Mouse (Mus musculus): ENCODE results near the gene Smim27.

Smim27 gene

DNA sequence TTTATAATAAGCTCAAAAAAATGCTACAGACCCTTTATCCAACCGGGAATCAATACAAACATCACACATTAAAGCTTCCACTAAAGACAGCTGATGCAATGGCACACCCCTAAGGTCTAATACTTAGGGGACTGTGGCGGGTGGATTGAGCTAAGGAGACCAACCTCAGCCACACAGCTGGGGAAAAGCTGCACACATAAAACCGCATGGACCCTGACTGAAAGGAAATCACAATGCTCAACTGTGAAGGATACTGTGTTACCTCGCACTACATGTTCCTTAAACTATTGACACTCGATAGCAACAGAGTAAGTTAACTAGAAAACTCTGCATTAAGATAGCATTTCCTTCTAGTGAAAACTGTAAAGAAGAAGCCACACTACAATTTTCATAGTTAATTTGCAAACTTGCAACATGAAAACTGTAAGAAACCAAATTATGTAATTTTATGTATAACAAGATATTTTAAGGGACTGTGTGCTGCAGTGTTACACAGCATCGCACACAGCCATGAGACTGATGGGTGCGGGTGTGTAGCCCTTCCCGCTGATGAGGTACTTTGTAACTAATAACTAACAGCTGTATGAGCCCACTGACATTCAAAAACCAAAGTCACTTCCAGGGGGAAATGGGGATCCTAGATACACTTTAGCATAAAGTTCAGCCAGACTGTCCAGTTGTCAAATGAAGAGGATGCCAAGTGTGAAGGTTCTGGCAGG lies 14.8 kb upstream of the Smim27 start:
- in situ Hi-C loops (cut with MboI, MseI), result loop anchor here in 1 of 2 experiments (25.0 kb wide), 1 partner anchor 1458 kb away; the partner anchor contains the start of genes Dctn3 and Rpp25l

DNA sequence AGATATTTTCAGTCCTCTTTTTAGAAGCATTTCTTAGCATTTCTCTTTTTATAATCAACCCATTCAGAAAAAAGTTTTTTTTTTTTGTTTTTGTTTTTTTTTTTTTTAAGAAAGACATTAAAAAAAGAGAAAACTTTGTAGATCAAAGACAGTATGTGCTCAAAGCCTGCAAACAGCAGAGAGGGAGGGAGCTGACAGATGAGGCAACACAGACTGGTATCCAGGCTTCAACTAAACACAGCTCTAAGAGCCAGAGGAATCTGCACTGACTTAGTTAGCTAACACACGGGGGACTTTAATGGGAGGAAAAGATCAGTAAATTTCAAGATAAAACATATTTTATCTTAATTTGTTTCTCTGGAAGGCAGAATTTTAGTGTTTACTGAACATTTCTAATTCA lies 5.1 kb upstream of the Smim27 start:
- in situ Hi-C loops (cut with MboI, MseI), result loop anchor here in 1 of 2 experiments (10.0 to 25.0 kb wide), 2 partner anchors 1050 to 1448 kb away; partner anchors contain the start of genes Dcaf12, Dctn3 and Rpp25l

DNA sequence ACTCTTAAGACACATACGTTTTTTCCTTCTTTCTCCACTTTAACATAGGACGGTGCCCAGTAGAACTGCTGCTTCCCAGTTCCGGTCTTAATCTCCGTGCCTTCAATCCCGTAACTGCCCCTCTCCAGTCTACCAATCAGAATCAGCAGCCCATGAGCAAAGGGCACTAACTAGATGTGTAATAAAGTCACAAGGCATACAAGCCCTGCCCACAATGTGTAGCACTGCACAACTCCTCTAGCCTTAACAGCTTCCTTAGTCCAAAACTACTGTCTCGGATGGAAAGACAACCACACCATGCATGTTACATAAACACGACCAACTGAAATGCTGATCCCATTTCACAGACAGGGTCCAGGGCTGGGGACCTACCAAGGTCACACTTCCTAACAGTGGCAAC lies 1.7 kb upstream of the Smim27 start:
- in situ Hi-C loops (cut with MboI, MseI), result loop anchor here in 1 of 2 experiments (10.0 to 25.0 kb wide), 2 partner anchors 1047 to 1445 kb away; partner anchors contain the start of genes Dcaf12, Dctn3 and Rpp25l

DNA sequence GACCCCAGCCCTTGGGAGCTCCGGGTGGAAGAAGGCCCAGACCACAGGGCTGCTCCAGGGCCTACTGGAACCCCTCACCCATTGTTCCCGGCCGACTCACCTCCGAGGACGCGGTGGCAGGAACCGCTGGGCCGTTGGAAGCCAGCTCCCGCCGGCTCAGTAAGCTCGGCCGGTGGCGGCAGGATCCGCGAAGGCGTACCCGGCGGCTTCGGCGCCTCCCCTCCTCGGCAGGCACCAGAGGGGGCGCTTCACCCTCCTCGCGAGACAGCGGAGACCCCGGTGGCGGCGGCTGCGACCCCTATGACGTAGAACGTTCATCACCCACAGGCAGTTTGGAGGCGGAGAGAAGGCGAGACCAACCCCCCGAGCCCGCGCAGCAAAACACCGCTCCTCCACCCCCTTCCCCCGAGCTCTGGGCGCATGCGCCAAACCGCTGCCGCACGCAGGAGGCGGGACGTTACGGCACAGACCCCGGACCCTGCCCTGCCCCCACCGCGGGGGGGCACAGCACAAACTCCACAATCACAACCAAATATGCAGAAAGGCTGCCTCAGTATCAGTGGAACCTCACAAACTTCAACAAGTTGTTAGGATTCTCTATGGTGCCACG lies 1.1 kb upstream of the Smim27 start:
- in situ Hi-C loops (cut with MboI, MseI), result loop anchor here in 1 of 2 experiments (10.0 to 25.0 kb wide), 2 partner anchors 1046 to 1444 kb away; partner anchors contain the start of genes Dcaf12, Dctn3 and Rpp25l

DNA sequence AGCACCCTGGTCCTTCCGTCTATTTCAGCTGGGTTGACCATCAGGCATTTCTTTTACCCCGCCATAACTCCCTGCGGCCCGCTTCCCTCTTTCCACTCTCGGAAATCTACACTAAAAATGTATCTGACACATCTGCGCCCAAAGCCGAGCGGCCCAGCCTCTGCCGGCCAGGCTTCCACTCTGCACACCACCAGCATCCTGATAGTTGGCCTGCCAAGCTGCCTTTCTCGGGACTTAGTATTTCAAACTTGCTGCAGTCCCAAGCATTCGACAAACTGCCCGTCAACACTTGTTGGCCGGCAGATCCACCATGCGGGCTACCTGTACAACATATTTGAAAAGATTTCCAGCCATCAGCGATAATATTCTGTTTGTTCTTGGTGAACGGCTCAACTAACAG lies 544 bp upstream of the Smim27 start:
- in situ Hi-C loops (cut with MboI, MseI), result loop anchor here in 1 of 2 experiments (10.0 to 25.0 kb wide), 2 partner anchors 1046 to 1443 kb away; partner anchors contain the start of genes Dcaf12, Dctn3 and Rpp25l

DNA sequence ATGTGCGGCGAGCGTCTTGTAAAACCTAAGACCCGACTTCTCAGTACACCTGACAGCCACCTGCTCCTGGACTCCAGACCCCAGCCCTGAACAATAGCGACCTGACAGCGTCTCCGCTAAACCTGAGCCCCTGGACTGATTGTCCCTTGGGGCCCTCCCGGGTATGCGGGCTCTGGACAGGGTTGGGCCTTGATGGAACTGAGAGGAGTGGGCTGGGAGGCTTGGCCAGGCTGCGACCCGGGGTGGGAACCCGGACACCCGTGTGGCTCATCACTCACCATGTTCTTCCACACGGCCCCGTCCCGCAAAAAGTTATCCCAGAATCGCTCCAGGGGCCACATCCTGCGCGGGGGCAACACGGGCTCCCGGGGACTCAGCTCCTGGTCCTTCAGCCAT lies 9.5 kb downstream of the Smim27 start:
- in situ Hi-C loops (cut with MboI, MseI), result loop anchor here in 1 of 2 experiments (5.0 kb wide), 1 partner anchor 137 kb away; the partner anchor contains the start of gene Aco1

DNA sequence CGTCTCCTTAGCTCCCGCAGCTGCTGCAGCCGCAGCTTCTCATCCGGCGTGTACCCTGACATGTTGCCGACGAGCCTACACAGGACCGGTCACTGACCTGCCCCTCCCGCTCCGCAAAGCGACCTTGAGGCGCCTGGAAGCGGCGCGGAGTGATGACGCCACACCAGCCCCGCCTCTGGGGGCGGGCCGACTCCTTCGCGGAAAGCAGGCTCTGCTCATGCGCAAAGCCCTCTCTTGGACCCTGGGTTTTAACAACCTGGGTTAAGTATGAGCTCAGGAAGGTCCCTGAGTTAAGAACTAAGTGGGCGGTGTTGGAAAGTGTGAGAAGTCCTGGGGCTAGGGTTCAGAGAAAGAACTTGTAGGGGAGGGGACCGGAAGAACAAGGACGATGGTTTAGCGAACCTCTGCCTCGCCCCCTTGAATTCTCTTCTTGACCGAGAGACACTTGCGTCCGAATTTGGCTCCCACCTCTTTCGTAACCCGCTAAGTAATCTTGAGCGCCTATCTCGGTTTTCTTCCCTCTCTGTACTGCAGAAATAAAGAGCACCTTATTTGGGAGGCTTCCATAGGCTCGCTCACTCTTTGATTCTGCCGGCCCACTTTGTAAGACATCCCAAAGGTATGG lies 10.0 kb downstream of the Smim27 start, which contains the start of gene Ndufb6:
Ndufb6 (minus strand) TSS at position 146 of the 625 bp plus-strand sequence.
- in situ Hi-C loops (cut with MboI, MseI), result loop anchor here in 1 of 2 experiments (5.0 kb wide), 1 partner anchor 137 kb away; the partner anchor contains the start of gene Aco1

DNA sequence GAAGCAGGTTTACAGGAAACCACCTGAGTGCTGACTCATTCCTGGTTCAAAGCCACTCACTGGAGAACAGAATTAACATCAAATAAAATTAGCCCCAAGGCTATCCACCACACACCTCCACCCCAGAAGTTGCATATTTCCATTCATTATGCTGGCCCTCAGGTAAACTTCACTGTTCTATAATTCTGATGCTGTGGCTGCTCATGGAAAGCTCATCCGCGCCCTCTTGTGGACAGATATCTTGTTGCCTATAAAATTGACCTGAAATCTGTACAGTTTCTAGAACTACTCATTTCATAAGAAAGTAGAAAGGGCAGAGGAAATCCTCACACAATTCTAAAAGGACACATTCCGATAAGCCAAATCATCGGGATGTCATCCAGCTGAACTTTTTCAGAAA lies 16.2 kb downstream of the Smim27 start:
- in situ Hi-C loops (cut with MboI, MseI), result no loop called here

DNA sequence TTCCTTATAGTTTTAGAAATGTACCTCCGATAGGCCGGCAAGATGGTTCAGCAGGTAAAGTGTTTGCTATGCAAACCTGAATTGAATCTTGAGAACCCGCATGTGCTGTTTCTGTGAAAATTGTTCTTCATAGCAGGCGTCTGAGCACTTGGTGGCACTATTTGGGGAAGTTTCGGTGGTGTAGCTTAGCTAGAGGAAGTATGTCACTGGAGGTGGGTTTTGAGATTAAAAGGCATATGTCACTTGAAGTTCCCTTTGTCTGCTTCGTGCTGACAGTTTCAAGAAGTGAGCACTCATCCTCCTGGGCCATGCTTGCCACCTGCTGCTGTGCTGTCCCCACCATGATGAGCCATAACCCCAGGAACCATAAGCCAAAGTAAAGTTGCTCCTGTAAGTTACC lies 18.0 kb downstream of the Smim27 start:
- in situ Hi-C loops (cut with MboI, MseI), result no loop called here

DNA sequence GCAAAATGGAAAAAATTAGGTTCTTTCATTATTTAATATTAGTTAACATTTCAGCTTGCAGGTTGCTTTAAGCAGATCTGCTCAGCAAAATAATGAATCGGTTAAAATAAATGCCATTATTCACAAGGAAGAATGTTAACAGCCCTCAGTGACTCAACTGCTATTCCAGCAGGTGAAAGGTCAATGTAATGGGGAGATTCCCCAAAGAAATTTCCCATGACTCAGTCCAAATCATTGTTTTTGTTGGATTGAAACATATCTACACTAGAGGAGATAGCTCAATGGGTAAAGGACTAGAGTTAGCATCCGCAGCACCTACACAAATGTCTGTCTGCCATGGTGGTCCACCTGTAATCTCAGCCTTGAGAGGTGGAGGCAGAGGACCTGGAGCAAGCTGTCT lies 19.7 kb downstream of the Smim27 start:
- in situ Hi-C loops (cut with MboI, MseI), result no loop called here

DNA sequence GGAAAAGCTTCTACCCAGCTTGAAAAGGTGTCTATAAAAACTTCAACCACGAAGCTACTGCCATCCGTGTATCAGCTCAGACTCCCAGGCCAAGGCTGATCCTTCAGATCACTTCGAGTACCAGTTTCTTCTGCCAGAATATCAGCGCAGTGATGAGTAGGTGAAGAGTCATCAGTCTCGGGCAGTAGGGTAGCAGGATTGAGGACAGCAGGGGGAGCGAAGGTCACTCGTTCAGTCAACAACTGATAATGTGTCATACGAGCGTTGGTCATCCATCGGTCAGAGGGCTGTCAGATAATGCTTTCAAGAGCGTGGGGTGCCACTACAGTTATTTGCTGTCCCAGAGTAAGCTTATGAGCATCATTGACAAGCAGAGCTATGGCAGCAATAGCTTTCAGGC lies 22.1 kb downstream of the Smim27 start:
- in situ Hi-C loops (cut with MboI, MseI), result loop anchor here in 1 of 2 experiments (5.0 kb wide), 1 partner anchor 391 kb away; no protein-coding TSS in a partner anchor

DNA sequence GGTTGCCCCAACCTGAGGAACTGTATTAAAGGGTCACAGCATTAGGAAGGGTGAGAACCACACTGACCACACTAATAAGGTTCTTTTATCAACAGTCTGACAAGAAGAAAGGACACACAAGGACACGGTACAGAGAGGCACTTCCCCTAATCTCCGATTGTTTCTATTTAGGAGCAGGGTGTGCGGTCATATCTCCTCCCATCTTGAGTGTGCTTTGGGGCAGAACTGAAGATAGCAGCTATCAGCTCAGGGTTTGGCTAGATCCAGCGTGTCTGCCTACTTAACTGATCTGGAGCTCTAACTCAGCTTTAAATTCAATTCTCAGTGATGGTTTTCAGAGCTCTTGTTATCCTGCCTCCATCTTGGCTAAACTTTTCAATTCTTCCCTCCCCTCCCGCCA lies 29.8 kb downstream of the Smim27 start:
- in situ Hi-C loops (cut with MboI, MseI), result loop anchor here in 1 of 2 experiments (5.0 kb wide), 1 partner anchor 378 kb away; no protein-coding TSS in a partner anchor

DNA sequence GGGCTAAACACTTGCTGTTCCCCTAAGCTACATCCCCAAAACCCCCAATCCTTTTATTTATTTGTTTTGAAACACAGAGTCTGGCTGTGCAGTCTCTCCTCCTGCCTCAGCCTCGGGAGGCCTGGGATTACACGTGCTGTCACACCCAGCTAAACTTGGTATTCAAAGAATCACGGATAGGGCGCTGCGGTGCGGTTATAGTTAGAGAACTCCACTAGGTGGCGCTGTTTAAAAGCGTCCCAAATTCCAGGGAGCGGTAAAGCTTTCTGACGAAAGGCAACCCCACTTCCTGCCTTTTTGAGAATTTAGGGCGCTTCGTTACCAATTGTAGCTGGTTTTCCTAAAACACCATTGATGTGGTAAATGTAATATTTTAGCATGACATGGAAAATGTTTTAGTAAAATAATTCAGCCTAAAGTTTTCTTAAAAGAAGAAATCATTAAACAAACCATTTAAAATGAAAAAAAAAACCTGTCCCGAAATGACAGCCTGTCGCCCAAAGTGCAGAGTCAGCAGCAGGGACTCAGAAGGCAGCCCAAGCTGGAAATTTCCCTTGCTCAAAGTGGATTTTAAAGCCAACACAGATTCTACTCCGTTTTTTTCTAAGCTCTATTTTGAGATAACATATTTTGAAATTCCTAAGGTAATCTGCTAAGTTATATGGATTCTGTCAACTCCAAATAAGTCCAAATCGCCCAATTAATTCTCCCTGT lies 31.9 kb downstream of the Smim27 start:
- in situ Hi-C loops (cut with MboI, MseI), result loop anchor here in 1 of 2 experiments (5.0 kb wide), 1 partner anchor 46 kb away; no protein-coding TSS in a partner anchor

DNA sequence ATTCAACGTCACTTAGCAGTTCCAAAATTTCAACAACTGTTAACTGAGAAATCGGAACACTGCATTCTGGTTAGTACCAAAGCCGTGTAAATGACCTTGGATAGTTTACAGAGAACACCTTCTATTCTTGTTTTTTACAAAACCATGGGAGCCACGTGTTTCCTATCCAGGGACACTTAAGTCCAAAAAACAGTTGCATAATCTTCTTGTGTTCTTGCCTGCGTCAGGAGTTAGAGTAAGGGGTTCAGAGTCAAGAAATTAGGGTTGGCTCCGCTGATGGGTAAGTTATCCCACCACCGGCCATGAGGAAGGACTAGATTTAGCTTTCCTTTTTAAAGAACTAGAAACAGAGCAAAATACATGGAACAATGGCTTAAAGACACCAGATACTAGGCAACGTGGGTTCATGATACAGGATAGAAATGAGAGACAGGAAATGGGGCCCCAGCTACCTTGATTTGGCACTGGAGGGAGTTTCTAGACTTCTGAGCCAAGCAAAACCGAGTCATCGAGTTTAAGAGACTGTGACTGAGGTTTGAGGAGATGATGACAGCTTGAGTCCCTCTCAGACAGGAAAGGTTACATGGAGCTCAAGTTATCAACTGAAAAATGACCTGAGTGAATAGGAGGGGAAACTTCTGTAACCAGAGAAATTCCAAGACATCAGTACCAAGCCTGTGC lies 33.2 kb downstream of the Smim27 start:
- in situ Hi-C loops (cut with MboI, MseI), result loop anchor here in 1 of 2 experiments (5.0 kb wide), 1 partner anchor 45 kb away; no protein-coding TSS in a partner anchor

DNA sequence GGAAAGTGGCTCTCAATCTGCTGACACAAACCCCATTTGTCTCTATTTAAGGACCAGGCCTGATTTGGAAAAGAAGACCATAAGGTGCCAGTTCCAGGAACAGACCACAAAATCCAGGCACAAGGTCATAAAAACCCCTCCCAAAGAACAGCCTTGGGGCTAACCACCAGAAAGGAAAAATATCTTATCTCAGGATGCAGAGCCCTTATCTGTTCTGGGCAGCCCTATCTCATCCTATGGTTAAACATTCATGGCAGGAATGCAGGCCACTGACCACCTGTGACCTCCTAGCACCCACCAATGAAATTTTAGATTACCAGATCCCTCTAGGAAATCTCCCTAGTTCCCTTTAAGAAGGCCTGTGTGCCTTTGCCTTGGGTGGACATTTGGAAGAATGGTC lies 40.3 kb downstream of the Smim27 start:
- in situ Hi-C loops (cut with MboI, MseI), result no loop called here

DNA sequence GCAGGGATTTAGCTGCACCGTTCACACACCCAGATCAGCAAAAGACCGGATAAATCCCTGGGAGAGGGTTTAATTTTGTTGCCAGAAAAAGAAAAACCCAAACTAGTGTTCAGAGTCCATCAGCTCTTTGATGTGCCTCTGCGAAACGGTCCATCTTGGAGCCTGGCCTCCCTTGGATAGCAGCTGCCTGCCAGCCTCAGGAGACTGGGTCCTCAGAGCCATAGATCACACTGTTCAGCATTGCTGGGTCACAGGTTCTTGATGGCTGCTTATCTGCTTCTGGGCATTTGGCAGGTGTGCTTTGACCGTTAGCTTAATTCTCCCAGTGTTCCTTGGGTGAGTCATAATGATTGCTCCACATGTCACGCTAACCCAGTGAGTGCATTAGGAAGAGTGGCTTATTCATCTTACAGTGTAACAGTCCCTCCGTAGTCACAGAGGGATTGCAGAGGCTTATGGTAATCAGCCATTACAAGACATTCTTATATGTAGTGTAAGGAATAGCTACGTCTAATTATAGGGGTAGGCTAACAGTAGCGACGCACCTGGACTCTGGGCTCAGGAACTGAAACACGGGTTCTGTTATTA lies 41.5 kb downstream of the Smim27 start:
- in situ Hi-C loops (cut with MboI, MseI), result no loop called here

DNA sequence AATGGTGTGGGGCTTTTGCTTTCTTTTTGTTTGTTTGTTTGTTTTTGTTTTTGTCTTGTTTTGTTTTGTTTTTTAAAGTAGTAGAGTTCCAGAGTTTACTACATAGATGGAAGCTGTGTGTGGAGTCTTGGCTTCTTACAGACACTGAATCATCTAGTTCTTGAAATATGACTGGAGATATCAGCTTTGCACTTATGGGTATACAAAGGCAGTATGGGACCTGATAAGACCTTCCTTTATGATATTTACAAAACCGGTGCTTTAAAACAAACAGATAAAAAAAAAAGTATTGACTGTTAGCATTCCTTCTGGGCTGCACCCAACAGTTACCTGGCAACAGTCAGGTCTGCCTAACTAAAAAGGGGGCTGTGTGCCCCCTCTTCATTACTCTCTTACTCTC lies 42.8 kb downstream of the Smim27 start:
- in situ Hi-C loops (cut with MboI, MseI), result no loop called here

DNA sequence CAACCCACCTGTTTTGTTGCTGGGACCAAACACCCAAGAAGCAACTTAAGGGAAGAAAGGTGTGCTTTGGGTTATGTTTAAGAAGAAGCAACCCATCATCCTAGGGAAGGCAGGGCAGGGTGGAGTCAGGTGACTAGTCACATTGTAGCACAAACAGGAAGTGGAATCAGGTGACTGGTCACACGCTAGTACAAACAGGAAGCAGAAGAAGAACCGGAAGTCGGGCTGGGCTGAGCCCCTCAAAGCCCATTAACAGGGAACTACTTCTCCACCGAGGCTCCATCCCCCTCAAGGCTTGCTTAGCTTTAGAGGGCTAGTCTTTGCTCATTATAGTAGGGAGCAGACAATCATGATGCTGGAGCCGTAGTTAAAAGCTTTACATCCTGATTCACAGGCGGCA lies 43.6 kb downstream of the Smim27 start:
- in situ Hi-C loops (cut with MboI, MseI), result no loop called here

DNA sequence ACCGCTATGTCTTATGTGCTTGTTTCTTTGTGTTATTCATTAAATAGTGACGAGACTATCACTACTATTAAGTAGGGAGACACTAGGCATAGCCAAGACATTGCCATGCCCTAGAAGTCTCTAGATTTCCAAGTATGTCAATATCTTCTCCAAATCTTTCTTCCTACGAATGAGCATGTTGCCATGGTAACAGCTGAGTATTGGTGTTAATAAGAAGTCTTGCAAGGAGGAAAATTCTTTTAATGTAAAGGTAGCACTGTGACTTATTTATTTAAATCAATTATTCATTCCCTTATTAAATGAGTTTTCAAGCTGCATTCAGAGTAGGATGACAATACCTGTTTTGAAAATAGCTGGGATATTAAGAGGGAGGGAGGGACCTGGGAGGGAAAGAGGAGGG lies 48.0 kb downstream of the Smim27 start:
- in situ Hi-C loops (cut with MboI, MseI), result no loop called here

Data from T-helper 17 cell (primary cell).